Mouse (Mus musculus) Patski (cell line): ENCODE measurements around the gene Btbd35f2. TPM values are rescaled to one million over a fixed set of nuclear protein-coding genes. Genes with fewer than 3 reads are reported as not detected.
"Not testable (repeated sequence)": the region's sequence is repeated elsewhere in the genome, so short reads cannot be mapped to it uniquely, and the experiment has no call there.

Experiments
- ATAC-seq: fragments of 100-300 bp; one replicate; pipeline ENCODE4 v1.8.0; 2021
- CTCF ChIA-PET: fragments of 350-600 bp; sonication (Branson Sonifier 250); formaldehyde crosslinking; loops from one replicate; lab custom pipeline; 2022; ENCODE audit warnings: inconsistent platforms; lab: Charles Lee
- POLR2A ChIA-PET: fragments of 350-600 bp; sonication (Branson Sonifier 250); formaldehyde crosslinking; loops from one replicate; lab custom pipeline; 2022; ENCODE audit warnings: antibody characterized with exemption, inconsistent platforms; lab: Charles Lee
- DNase-seq: peaks from one replicate; pipeline ENCODE4 v3.0.0-alpha.2; 2011; ENCODE audit warnings: low read depth, low spot score
- H3K27me3 ChIP-seq: fragments of 371-371 bp; one replicate; pipeline ENCODE4 v1.5.1; 2021
- in situ Hi-C: fragments of 300-500 bp; cut with MboI; formaldehyde crosslinking; loops from 3 replicates; pipeline ENCODE4 v1.11.1; 2018; ENCODE audit warnings: low pct_unique_long_range_greater_than_20kb, mixed read lengths
- polyA plus RNA-seq: library from polyadenylated mRNA; unstranded; gene quantifications from one replicate; pipeline ENCODE4 v1.2.3, GENCODE M21; 2021

The Btbd35f2 gene
- polyA plus RNA-seq = not detected

DNA sequence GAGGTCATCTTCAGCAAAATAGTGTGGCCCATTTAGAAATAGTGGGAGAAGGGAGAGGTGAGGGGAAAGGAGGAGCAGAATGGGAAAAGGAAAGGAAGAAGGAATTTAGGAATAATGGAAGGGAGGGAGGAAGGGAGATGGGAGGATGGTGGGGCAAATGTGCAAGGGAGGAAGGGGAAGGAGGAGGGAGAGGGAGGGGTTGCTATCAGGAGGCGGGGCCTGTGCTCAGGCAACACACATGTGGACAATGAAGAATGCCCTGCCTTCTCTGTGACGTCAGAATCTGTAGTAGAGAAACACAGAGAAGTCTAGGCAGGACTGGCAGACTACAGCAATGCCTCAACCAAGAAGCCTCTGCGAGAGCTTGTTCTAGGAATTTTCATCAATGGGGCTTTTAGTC is at the start of gene Btbd35f2:
Gene Btbd35f2 (plus strand): TSS at position 301 of the 400 bp plus-strand sequence.
- CTCF ChIA-PET, DNase-seq, H3K27me3 ChIP-seq, POLR2A ChIA-PET, in situ Hi-C loops, ATAC-seq: not testable (repeated sequence)

Other genes with a start within 250 kb of the Btbd35f2 start
- gene Btbd35f22, start 230.6 kb upstream of the Btbd35f2 start, polyA plus RNA-seq = not detected